Mouse (Mus musculus): ENCODE results near the gene Rasgef1b. TPM values are rescaled to one million over a fixed set of nuclear protein-coding genes. Genes with fewer than 3 reads are reported as not detected.

The Rasgef1b gene
- total and polyA plus RNA-seq, 2 experiments: 4.0 to 20.4 TPM

DNA sequence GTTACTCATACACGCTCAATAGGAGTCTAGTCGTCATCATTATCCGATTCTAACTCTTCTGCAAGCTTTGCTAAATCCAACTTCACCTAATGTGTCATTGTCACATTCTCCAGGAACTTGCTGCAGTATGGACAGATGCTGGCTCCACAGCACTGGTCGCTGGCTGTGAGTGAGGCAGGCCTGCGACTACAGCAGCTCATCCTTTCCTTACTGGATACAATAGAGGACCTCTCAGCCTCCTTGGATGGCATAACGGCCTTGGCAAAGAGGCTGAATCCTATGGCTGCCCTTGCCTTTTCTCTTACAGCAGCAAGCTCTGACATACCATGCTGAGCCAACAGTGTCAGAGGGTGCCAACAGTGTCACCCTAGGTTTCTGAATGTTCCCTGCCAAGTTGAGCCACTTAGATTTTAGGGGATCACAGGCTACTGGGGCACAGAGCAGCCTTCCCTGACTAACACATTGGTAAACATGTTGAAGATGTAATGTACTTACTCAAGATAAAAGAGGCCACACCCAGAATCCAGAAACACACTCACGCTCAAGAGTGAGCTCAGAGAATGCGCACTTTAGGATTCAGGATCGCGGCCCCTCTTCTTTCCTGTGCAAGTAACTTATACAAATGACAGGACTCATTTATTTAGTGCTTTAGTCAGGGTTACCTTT lies 340.1 kb downstream of the Rasgef1b start:
- no peak overlapping the region for H3K27ac ChIP-seq (replicated peaks; ENCODE audit: insufficient read depth, low read depth, low read length)
- H3K4me1 ChIP-seq (ENCODE audit: control insufficient read depth, insufficient read depth, low read length): peaks cover 11% of the 10 kb centered on the region
- H3K4me3 ChIP-seq (ENCODE audit: insufficient read depth, low read depth, low read length): no peak overlapping the region
- no peaks in the 10 kb centered on the region for H3K36me3 ChIP-seq (ENCODE audit: control insufficient read depth, insufficient read depth, low read length)
- DNase-seq (ENCODE audit: extremely low read depth, low read depth, low spot score): peak; percentile 48
- no peak overlapping the region for H3K9ac ChIP-seq (ENCODE audit: low read depth, low read length)
- no peak for TF ChIP-seq POLR2A (IDR thresholded peaks at IDR 0.05; ENCODE audit: extremely low read depth, insufficient read depth, low read length)
- no peak for TF ChIP-seq CTCF (IDR thresholded peaks at IDR 0.05; ENCODE audit: low read depth, low read length)
- H3K27me3 ChIP-seq (ENCODE audit: control insufficient read depth, insufficient read depth, low read length): no peaks in the 10 kb centered on the region
- 95% methylated on average over 10 of the region's 10 CpGs for WGBS
- H3K79me2 ChIP-seq (ENCODE audit: control insufficient read depth, insufficient read depth, low read length): no peaks in the 10 kb centered on the region

DNA sequence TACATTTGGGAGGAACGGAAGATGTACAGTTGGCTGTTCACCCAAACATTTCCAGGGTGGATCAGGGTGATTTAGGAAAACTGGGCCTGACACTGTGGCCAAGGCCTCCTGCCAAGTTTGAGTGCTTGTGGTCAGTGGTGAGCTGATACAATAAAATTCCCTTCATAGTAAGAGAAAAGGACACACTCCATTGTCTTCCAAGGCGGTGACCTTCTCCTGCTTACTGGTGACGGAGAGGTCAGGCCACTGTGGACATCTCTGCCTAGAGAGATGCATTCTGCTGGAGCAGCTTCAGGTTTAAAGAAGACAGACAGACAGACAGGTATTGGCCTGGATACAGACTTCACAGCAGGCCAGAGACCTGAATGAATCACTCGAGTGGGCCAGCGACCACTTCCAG lies 340.7 kb downstream of the Rasgef1b start:
- peak; percentile 60 for DNase-seq (ENCODE audit: extremely low read depth, low read depth, low spot score)
- H3K4me1 ChIP-seq (ENCODE audit: control insufficient read depth, insufficient read depth, low read length): peaks cover 11% of the 10 kb centered on the region
- no peak overlapping the region for H3K9ac ChIP-seq (ENCODE audit: low read depth, low read length)
- TF ChIP-seq POLR2A (IDR thresholded peaks at IDR 0.05; ENCODE audit: extremely low read depth, insufficient read depth, low read length) (no peak), CTCF (IDR thresholded peaks at IDR 0.05; ENCODE audit: low read depth, low read length) (no peak)
- H3K36me3 ChIP-seq (ENCODE audit: control insufficient read depth, insufficient read depth, low read length): no peaks in the 10 kb centered on the region
- H3K27ac ChIP-seq (replicated peaks; ENCODE audit: insufficient read depth, low read depth, low read length): peak overlapping the region; percentile 2; the same call in 1 of the 2 replicates
- no peaks in the 10 kb centered on the region for H3K27me3 ChIP-seq (ENCODE audit: control insufficient read depth, insufficient read depth, low read length)
- H3K4me3 ChIP-seq (ENCODE audit: insufficient read depth, low read depth, low read length): no peak overlapping the region
- H3K79me2 ChIP-seq (ENCODE audit: control insufficient read depth, insufficient read depth, low read length): no peaks in the 10 kb centered on the region
- 44% methylated on average over 5 of the region's 5 CpGs for WGBS

DNA sequence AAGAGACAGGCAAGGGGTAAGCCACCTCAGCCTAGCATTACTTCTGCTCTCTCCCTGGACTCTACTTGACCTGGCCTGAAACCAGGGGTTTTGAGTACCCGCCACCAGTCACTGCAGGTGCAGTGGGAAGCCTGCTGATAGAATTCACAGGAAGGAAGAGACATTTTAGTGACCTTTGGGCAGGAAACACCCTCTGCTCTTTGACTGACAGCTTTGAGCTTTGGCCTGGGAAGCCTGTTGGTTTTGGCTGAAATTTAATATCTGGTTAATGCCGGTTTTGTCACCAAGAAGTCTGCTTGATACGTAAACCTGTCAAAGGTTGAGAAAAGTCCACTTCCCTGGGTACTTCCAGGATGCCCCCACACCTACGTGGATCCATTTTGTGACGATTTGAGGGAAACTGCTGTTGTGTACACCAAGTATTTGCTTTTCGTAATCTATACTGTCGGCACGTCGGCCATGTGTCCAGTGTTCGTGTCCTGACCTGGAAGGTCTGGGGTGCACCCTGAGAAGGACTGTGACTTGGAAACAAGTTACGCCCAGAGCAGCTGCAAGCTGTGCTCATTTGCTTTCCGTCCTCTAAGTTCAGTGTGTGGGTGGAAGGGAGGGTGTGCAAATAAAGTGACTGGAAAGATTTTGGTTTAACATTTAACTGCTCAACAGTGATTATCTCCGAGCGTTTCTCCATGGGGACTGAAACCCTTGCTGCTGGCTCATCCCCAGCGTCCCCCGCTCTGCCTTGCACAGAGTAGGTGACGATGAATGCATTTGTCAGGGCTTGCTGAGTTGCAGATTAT lies 341.5 kb downstream of the Rasgef1b start:
- WGBS: 21% methylated on average over 17 of the region's 17 CpGs
- H3K27me3 ChIP-seq (ENCODE audit: control insufficient read depth, insufficient read depth, low read length): no peaks in the 10 kb centered on the region
- H3K9ac ChIP-seq (ENCODE audit: low read depth, low read length): peak overlapping the region; percentile 13; the same call in 1 of the 2 replicates
- H3K27ac ChIP-seq (replicated peaks; ENCODE audit: insufficient read depth, low read depth, low read length): peak overlapping the region; percentile 85
- DNase-seq (ENCODE audit: extremely low read depth, low read depth, low spot score): peak; percentile 97
- H3K4me3 ChIP-seq (ENCODE audit: insufficient read depth, low read depth, low read length): no peak overlapping the region
- H3K79me2 ChIP-seq (ENCODE audit: control insufficient read depth, insufficient read depth, low read length): no peaks in the 10 kb centered on the region
- no peak for TF ChIP-seq POLR2A (IDR thresholded peaks at IDR 0.05; ENCODE audit: extremely low read depth, insufficient read depth, low read length)
- TF ChIP-seq CTCF (IDR thresholded peaks at IDR 0.05; ENCODE audit: low read depth, low read length): no peak
- H3K4me1 ChIP-seq (ENCODE audit: control insufficient read depth, insufficient read depth, low read length): peaks cover 11% of the 10 kb centered on the region
- H3K36me3 ChIP-seq (ENCODE audit: control insufficient read depth, insufficient read depth, low read length): no peaks in the 10 kb centered on the region

DNA sequence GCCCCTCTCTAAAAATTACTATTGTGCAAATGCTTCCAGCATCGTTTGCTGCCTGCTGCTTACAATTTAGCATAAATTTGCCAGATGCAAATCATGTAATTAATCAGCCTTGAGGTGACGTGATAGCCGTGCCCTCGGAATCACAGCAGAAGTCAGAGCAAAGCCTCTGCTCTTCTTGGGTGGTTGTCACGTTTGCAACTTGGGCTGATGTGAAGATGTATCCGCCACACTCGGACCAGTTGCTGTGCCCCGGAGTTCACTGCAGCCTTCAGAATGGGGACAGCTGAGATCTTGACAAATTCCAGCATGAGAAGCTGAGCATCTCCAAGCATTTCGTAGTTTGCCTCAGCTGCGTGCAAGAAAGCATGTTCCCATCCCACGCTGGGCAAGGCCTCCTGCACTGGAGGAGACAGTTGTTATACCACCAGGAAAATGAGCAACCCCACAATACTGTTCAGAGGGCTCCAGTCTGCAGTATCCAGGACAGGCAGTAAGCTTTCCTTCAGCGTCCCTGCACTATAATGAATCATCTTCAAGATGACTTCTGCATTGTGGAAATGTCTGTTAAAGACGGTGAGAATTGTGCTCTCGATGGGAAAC lies 342.5 kb downstream of the Rasgef1b start:
- 89% methylated on average over 14 of the region's 14 CpGs for WGBS
- no peak overlapping the region for H3K27ac ChIP-seq (replicated peaks; ENCODE audit: insufficient read depth, low read depth, low read length)
- TF ChIP-seq CTCF (IDR thresholded peaks at IDR 0.05; ENCODE audit: low read depth, low read length): no peak
- no peak for TF ChIP-seq POLR2A (IDR thresholded peaks at IDR 0.05; ENCODE audit: extremely low read depth, insufficient read depth, low read length)

DNA sequence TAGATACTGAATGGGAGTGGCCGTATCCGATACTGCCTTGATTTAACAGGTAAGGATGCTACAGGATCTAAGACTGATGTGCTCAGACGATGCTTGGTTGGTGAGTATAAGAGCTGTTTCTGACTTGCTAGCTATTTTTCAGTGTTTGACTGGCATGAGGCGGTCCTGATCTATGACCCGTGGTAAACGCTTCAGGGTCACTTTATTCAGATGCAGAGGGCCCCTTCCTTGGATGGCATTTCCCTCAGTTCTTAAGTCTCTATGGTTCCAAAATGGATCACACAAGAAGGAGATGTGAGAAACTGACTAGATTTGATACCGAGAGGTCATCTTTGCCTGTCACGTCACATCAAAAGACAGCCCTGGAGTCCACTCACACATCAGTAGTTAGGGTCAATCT lies 343.1 kb downstream of the Rasgef1b start:
- Histone ChIP-seq H3K79me2 (ENCODE audit: control insufficient read depth, insufficient read depth, low read length) (no peaks in the 10 kb centered on the region), H3K4me1 (ENCODE audit: control insufficient read depth, insufficient read depth, low read length) (peaks cover 11% of the 10 kb centered on the region), H3K9ac (ENCODE audit: low read depth, low read length) (no peak overlapping the region), H3K27me3 (ENCODE audit: control insufficient read depth, insufficient read depth, low read length) (no peaks in the 10 kb centered on the region), H3K27ac (replicated peaks; ENCODE audit: insufficient read depth, low read depth, low read length) (no peak overlapping the region), H3K4me3 (ENCODE audit: insufficient read depth, low read depth, low read length) (no peak overlapping the region), H3K36me3 (ENCODE audit: control insufficient read depth, insufficient read depth, low read length) (no peaks in the 10 kb centered on the region)
- TF ChIP-seq POLR2A (IDR thresholded peaks at IDR 0.05; ENCODE audit: extremely low read depth, insufficient read depth, low read length) (no peak), CTCF (IDR thresholded peaks at IDR 0.05; ENCODE audit: low read depth, low read length) (no peak)
- 94% methylated on average over 8 of the region's 8 CpGs for WGBS
- no peak for DNase-seq (ENCODE audit: extremely low read depth, low read depth, low spot score)

More for the DNA sequence above, 342.5 kb downstream of the Rasgef1b start:
- H3K27me3 ChIP-seq (ENCODE audit: control insufficient read depth, insufficient read depth, low read length): no peaks in the 10 kb centered on the region
- no peak for DNase-seq (ENCODE audit: extremely low read depth, low read depth, low spot score)
- no peak overlapping the region for H3K4me3 ChIP-seq (ENCODE audit: insufficient read depth, low read depth, low read length)
- H3K79me2 ChIP-seq (ENCODE audit: control insufficient read depth, insufficient read depth, low read length): no peaks in the 10 kb centered on the region
- H3K4me1 ChIP-seq (ENCODE audit: control insufficient read depth, insufficient read depth, low read length): peaks cover 11% of the 10 kb centered on the region
- no peak overlapping the region for H3K9ac ChIP-seq (ENCODE audit: low read depth, low read length)
- H3K36me3 ChIP-seq (ENCODE audit: control insufficient read depth, insufficient read depth, low read length): no peaks in the 10 kb centered on the region

Measured in liver, adult 2 months (tissue).